8 mouse cellular contexts compared by ENCODE assay signal in genomic region chr1:36303381-36304320, GRCm38 (mm10). TPM values are rescaled to one million over a fixed set of nuclear protein-coding genes. Genes with fewer than 3 reads are reported as not detected.
A peak's percentile ranks its signal among the peaks of the same experiment; 100 is the strongest.
DNase-seq lines count a peak whose midpoint lies in the region; ATAC-seq and TF ChIP-seq lines count a peak whose summit lies in the region.

No protein-coding gene starts in this region.

- no peaks in the 10 kb centered on the region for H3K9me3 ChIP-seq in forebrain, embryonic 12.5 days
- H3K9me3 ChIP-seq in heart, embryonic 15.5 days (replicated peaks): no peaks in the 10 kb centered on the region
- no peaks in the 10 kb centered on the region for H3K9me3 ChIP-seq in liver, embryonic 13.5 days (replicated peaks)

- peak overlapping the region; percentile 65 for H3K4me2 ChIP-seq in forebrain, embryonic 12.5 days
- H3K4me2 ChIP-seq in heart, embryonic 15.5 days: peak overlapping the region; percentile 84
- peak overlapping the region; percentile 60 for H3K4me2 ChIP-seq in liver, embryonic 13.5 days

- TF ChIP-seq POLR2A in thymus, adult 2 months (IDR thresholded peaks at IDR 0.05; ENCODE audit: control insufficient read depth, extremely low read depth, insufficient read depth, low read length, poor library complexity): no peak
- TF ChIP-seq POLR2A in olfactory bulb, adult 2 months (IDR thresholded peaks at IDR 0.05; ENCODE audit: insufficient read depth, low read depth, low read length): no peak

- peaks cover 12% of the 10 kb centered on the region for H3K4me1 ChIP-seq in thymus, adult 2 months (replicated peaks; ENCODE audit: control insufficient read depth, insufficient read depth, low read length)
- peaks cover 11% of the 10 kb centered on the region for H3K4me1 ChIP-seq in forebrain, embryonic 12.5 days
- peaks cover 33% of the 10 kb centered on the region for H3K4me1 ChIP-seq in heart, embryonic 15.5 days (replicated peaks)
- peaks cover 9% of the 10 kb centered on the region for H3K4me1 ChIP-seq in liver, embryonic 13.5 days (replicated peaks)
- peaks cover 18% of the 10 kb centered on the region for H3K4me1 ChIP-seq in olfactory bulb, adult 2 months (ENCODE audit: control insufficient read depth, insufficient read depth, low read length)

- ATAC-seq in forebrain, embryonic 12.5 days (ENCODE audit: low FRiP score): peak; percentile 28; the same call in 1 of the 2 replicates
- ATAC-seq in heart, embryonic 15.5 days (replicated peaks; ENCODE audit: insufficient number of reproducible peaks, insufficient read depth, low FRiP score, low read depth): peak; percentile 69
- no peak for ATAC-seq in liver, embryonic 13.5 days (ENCODE audit: low read depth)

- WGBS in thymus, adult 2 months: 10% methylated on average over 30 of the region's 30 CpGs
- 9% methylated on average over 30 of the region's 30 CpGs for WGBS in forebrain, embryonic 12.5 days
- WGBS in heart, embryonic 15.5 days: 8% methylated on average over 30 of the region's 30 CpGs
- 6% methylated on average over 30 of the region's 30 CpGs for WGBS in liver, embryonic 13.5 days (ENCODE audit: insufficient replicate concordance)
- 7% methylated on average over 30 of the region's 30 CpGs for WGBS in olfactory bulb, adult 2 months

- no peaks in the 10 kb centered on the region for H3K36me3 ChIP-seq in thymus, adult 2 months (ENCODE audit: control insufficient read depth, insufficient read depth, low read length)
- H3K36me3 ChIP-seq in forebrain, embryonic 12.5 days (replicated peaks): no peaks in the 10 kb centered on the region
- no peaks in the 10 kb centered on the region for H3K36me3 ChIP-seq in heart, embryonic 15.5 days
- no peaks in the 10 kb centered on the region for H3K36me3 ChIP-seq in liver, embryonic 13.5 days

- H3K27me3 ChIP-seq in thymus, adult 2 months (ENCODE audit: control insufficient read depth, insufficient read depth, low read length): no peaks in the 10 kb centered on the region; the same call in 1 of the 2 replicates
- peaks cover 55% of the 10 kb centered on the region for H3K27me3 ChIP-seq in forebrain, embryonic 12.5 days
- H3K27me3 ChIP-seq in heart, embryonic 15.5 days: peaks cover 21% of the 10 kb centered on the region
- H3K27me3 ChIP-seq in liver, embryonic 13.5 days: peaks cover 79% of the 10 kb centered on the region

- DNase-seq in thymus, adult 2 months: peak; percentile 46
- DNase-seq in thymus, postnatal 10 days (ENCODE audit: low spot score in 2 of 2): no peak
- DNase-seq in kidney, postnatal 14 days: peak; percentile 66
- DNase-seq in liver, embryonic 13.5 days: no peak
- peak; percentile 47 for DNase-seq in urinary bladder, adult 2 months (ENCODE audit: low spot score)

- no peak for TF ChIP-seq CTCF in thymus, adult 2 months (IDR thresholded peaks at IDR 0.05; ENCODE audit: borderline replicate concordance, control insufficient read depth, extremely low read depth, insufficient read depth, low read length, poor library complexity)
- TF ChIP-seq CTCF in olfactory bulb, adult 2 months (IDR thresholded peaks at IDR 0.05; ENCODE audit: insufficient read depth, low read depth, low read length): no peak

- H3K4me3 ChIP-seq in thymus, adult 2 months (ENCODE audit: control insufficient read depth, insufficient read depth, low read length): no peak overlapping the region
- peak overlapping the region; percentile 35 for H3K4me3 ChIP-seq in forebrain, embryonic 12.5 days (replicated peaks)
- H3K4me3 ChIP-seq in heart, embryonic 15.5 days: peak overlapping the region; percentile 44
- H3K4me3 ChIP-seq in liver, embryonic 13.5 days (replicated peaks): peak overlapping the region; percentile 32
- peak overlapping the region; percentile 42 for H3K4me3 ChIP-seq in olfactory bulb, adult 2 months (ENCODE audit: insufficient read depth, low read depth, low read length)

- no peak overlapping the region for H3K27ac ChIP-seq in thymus, adult 2 months (ENCODE audit: control insufficient read depth, insufficient read depth, low read length)
- H3K27ac ChIP-seq in forebrain, embryonic 12.5 days: 0 out of 2 replicates have a peak overlapping the region, but pooled peaks have one; percentile 20
- peak overlapping the region; percentile 89 for H3K27ac ChIP-seq in heart, embryonic 15.5 days
- no peak overlapping the region for H3K27ac ChIP-seq in liver, embryonic 13.5 days
- peak overlapping the region; percentile 79 for H3K27ac ChIP-seq in olfactory bulb, adult 2 months (ENCODE audit: insufficient read depth, low read depth, low read length)

- H3K9ac ChIP-seq in forebrain, embryonic 12.5 days: peak overlapping the region; percentile 47
- H3K9ac ChIP-seq in heart, embryonic 15.5 days: peak overlapping the region; percentile 49; the same call in 1 of the 2 replicates
- H3K9ac ChIP-seq in liver, embryonic 13.5 days: peak overlapping the region; percentile 26; the same call in 1 of the 2 replicates

RNA-seq across cellular contexts. Expression of gene Arid5a, which starts 3.9 kb away (rescaled TPM):
- 51.7 and 57.2 TPM in 2 replicates for polyA plus RNA-seq in thymus, adult 2 months (2012; rRNA removed)
- polyA plus RNA-seq in forebrain, embryonic 12.5 days (2016; fragmentation: Nextera tagmentation; extraction: Ambion mirVana): 2.0 and 2.1 TPM in 2 replicates
- 13.1 and 19.4 TPM in 2 replicates for polyA plus RNA-seq in heart, embryonic 15.5 days (2015; fragmentation: Nextera tagmentation; extraction: Ambion mirVana)
- polyA plus RNA-seq in liver, embryonic 13.5 days (2015; fragmentation: Nextera tagmentation; extraction: Ambion mirVana): 2.1 and 2.2 TPM in 2 replicates
- not detected in 2 replicates for polyA plus RNA-seq in olfactory bulb, adult 2 months (2012; ENCODE audit: insufficient read depth, insufficient read length, low replicate concordance, missing spikeins)
- 7.4 and 8.1 TPM in 2 replicates for polyA plus RNA-seq in urinary bladder, adult 2 months (2012; rRNA removed)

RNA-seq across cellular contexts. Expression of gene Neurl3, which starts 29.2 kb away (rescaled TPM):
- 13.4 and 14.3 TPM in 2 replicates for polyA plus RNA-seq in thymus, adult 2 months (2012; rRNA removed)
- 0.34 and 0.45 TPM in 2 replicates for polyA plus RNA-seq in forebrain, embryonic 12.5 days (2016; fragmentation: Nextera tagmentation; extraction: Ambion mirVana)
- 4.5 and 5.8 TPM in 2 replicates for polyA plus RNA-seq in heart, embryonic 15.5 days (2015; fragmentation: Nextera tagmentation; extraction: Ambion mirVana)
- polyA plus RNA-seq in liver, embryonic 13.5 days (2015; fragmentation: Nextera tagmentation; extraction: Ambion mirVana): 2.4 and 2.8 TPM in 2 replicates
- polyA plus RNA-seq in olfactory bulb, adult 2 months (2012; ENCODE audit: insufficient read depth, insufficient read length, low replicate concordance, missing spikeins): not detected in 2 replicates
- polyA plus RNA-seq in urinary bladder, adult 2 months (2012; rRNA removed): 10.2 and 12.5 TPM in 2 replicates

RNA-seq across cellular contexts. Expression of gene Uggt1, which starts 59.1 kb away (rescaled TPM):
- polyA plus RNA-seq in thymus, adult 2 months (2012; rRNA removed): 31.8 and 33.0 TPM in 2 replicates
- polyA plus RNA-seq in forebrain, embryonic 12.5 days (2016; fragmentation: Nextera tagmentation; extraction: Ambion mirVana): 59.8 and 65.3 TPM in 2 replicates
- 26.7 and 40.0 TPM in 2 replicates for polyA plus RNA-seq in heart, embryonic 15.5 days (2015; fragmentation: Nextera tagmentation; extraction: Ambion mirVana)
- 18.4 and 22.2 TPM in 2 replicates for polyA plus RNA-seq in liver, embryonic 13.5 days (2015; fragmentation: Nextera tagmentation; extraction: Ambion mirVana)
- polyA plus RNA-seq in olfactory bulb, adult 2 months (2012; ENCODE audit: insufficient read depth, insufficient read length, low replicate concordance, missing spikeins): 379 TPM in 1 of 2 replicates, not detected in the other
- 20.6 and 25.2 TPM in 2 replicates for polyA plus RNA-seq in urinary bladder, adult 2 months (2012; rRNA removed)

Comparison
In these comparisons a context has a peak if more than half of its experiments do, and no peak if none do; other contexts are left out.
1. DNase-seq: peak in thymus, adult 2 months (single experiment), kidney, postnatal 14 days (single experiment) and urinary bladder, adult 2 months (single experiment); none in thymus, postnatal 10 days (0 of 2) and liver, embryonic 13.5 days (single experiment).
2. H3K27ac ChIP-seq: peak in forebrain, embryonic 12.5 days (single experiment), heart, embryonic 15.5 days (single experiment) and olfactory bulb, adult 2 months (single experiment); none in thymus, adult 2 months (single experiment) and liver, embryonic 13.5 days (single experiment).
3. Peak in every context shown above with its lines, with median percentiles within 50 percentile points of each other: H3K4me2 ChIP-seq and H3K9ac ChIP-seq.